Mouse (Mus musculus) erythroblast, embryonic 14.5 days (primary cell): ENCODE measurements around the gene Slc24a4. TPM values are rescaled to one million over a fixed set of nuclear protein-coding genes. Genes with fewer than 3 reads are reported as not detected.

Experiments used
- H3K27me3 ChIP-seq: 2 replicates; pipeline ENCODE4 v1.6.1; 2012; ENCODE audit warnings: inconsistent platforms; ENCODE audit not compliant: control insufficient read depth
- H3K36me3 ChIP-seq: 2 replicates; pipeline ENCODE4 v1.6.1; 2012; ENCODE audit warnings: mild to moderate bottlenecking, inconsistent platforms; ENCODE audit not compliant: control insufficient read depth
- H3K4me1 ChIP-seq: 2 replicates; pipeline ENCODE4 v1.6.1; 2012; ENCODE audit warnings: inconsistent platforms; ENCODE audit not compliant: control insufficient read depth
- H3K4me3 ChIP-seq: replicated peaks from 2 replicates; pipeline ENCODE3; 2012; ENCODE audit warnings: moderate library complexity, mild to moderate bottlenecking, inconsistent platforms
- H3K9me3 ChIP-seq: 2 replicates; pipeline ENCODE4 v1.6.1; 2012; ENCODE audit warnings: low read length, inconsistent platforms, mixed read lengths; ENCODE audit not compliant: control insufficient read depth
- GATA1 ChIP-seq: IDR thresholded peaks from 2 replicates; pipeline ENCODE4 v1.6.1; 2012; ENCODE audit warnings: low read length, inconsistent platforms, mixed read lengths
- TAL1 ChIP-seq: IDR thresholded peaks from 3 replicates; pipeline ENCODE4 v1.6.1; 2012; ENCODE audit warnings: low read length, inconsistent platforms, mixed read lengths
- polyA plus RNA-seq: library from polyadenylated mRNA; stranded (reverse); fragments of >175 nt; gene quantifications from 2 replicates; pipeline ENCODE4 v1.2.3, GENCODE M21; 2012

Slc24a4 gene
- polyA plus RNA-seq, 1 experiment: not detected

DNA sequence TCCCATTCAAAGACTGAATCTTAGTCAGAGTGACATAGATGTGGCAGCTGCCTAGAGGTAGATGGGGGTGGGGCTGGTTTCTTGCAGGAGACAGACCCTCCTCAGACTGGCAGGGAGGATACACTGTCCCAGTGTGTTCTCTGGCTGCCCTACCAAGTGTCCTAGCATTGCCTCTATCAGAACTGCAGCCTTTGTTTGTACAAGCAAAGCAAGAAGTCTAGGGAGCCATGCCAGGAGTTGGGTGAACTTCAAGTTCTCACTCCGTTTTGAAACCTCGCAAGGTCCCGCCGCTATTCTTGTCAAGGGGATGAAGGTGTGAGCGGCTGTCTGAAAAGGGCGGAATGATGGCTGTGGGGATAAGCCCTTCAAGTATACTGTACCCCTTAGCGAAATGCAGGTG is 22.7 kb downstream of the Slc24a4 start:
- no peak for TF ChIP-seq GATA1
- no peak for TF ChIP-seq TAL1
- no peaks in the 10 kb centered on the region for H3K27me3 ChIP-seq
- no peaks in the 10 kb centered on the region for H3K4me1 ChIP-seq
- H3K9me3 ChIP-seq: no peaks in the 10 kb centered on the region
- H3K4me3 ChIP-seq: no peak overlapping the region
- no peaks in the 10 kb centered on the region for H3K36me3 ChIP-seq

- Histone ChIP-seq H3K4me3 (no peak overlapping the region), H3K36me3 (no peaks in the 10 kb centered on the region), H3K4me1 (no peaks in the 10 kb centered on the region), H3K27me3 (no peaks in the 10 kb centered on the region), H3K9me3 (no peaks in the 10 kb centered on the region)
- TF ChIP-seq TAL1 (no peak), GATA1 (no peak)
Observed at GRCm38 (mm10) chr12:102153796-102154195, 25.3 kb downstream of the Slc24a4 start.

DNA sequence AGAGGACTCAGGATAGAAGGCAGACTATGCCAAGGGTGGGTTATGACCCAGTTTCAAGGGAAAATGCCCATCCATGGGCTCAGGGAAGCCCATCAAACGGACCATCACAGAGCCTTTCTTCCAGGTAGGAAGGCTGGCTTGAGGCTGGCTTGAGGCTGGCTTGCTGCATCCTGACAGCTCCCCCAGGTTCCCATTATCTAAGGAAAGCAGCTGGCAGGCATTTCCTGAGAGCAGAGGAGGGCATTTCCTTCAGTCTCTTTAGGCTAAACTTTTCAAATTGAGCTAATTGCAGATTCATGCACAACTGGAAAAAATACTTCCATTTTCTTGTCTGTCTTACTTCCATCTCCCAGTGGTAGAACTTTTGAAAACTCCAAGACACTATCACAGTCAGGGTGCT is 26.3 kb downstream of the Slc24a4 start:
- H3K36me3 ChIP-seq: no peaks in the 10 kb centered on the region
- H3K4me3 ChIP-seq: no peak overlapping the region
- TF ChIP-seq GATA1 (no peak), TAL1 (no peak)
- no peaks in the 10 kb centered on the region for H3K9me3 ChIP-seq
- no peaks in the 10 kb centered on the region for H3K27me3 ChIP-seq
- no peaks in the 10 kb centered on the region for H3K4me1 ChIP-seq

GRCm38 (mm10) chr12:102164632-102165031 is 36.1 kb downstream of the Slc24a4 start:
- H3K27me3 ChIP-seq: no peaks in the 10 kb centered on the region
- no peaks in the 10 kb centered on the region for H3K4me1 ChIP-seq
- no peak overlapping the region for H3K4me3 ChIP-seq
- no peaks in the 10 kb centered on the region for H3K36me3 ChIP-seq
- TF ChIP-seq TAL1 (no peak), GATA1 (no peak)
- no peaks in the 10 kb centered on the region for H3K9me3 ChIP-seq

GRCm38 (mm10) chr12:102166691-102167261 is 38.2 kb downstream of the Slc24a4 start:
- H3K4me3 ChIP-seq: no peak overlapping the region
- no peaks in the 10 kb centered on the region for H3K9me3 ChIP-seq
- no peaks in the 10 kb centered on the region for H3K36me3 ChIP-seq
- no peaks in the 10 kb centered on the region for H3K4me1 ChIP-seq
- no peaks in the 10 kb centered on the region for H3K27me3 ChIP-seq
- TF ChIP-seq TAL1 (no peak), GATA1 (no peak)

DNA sequence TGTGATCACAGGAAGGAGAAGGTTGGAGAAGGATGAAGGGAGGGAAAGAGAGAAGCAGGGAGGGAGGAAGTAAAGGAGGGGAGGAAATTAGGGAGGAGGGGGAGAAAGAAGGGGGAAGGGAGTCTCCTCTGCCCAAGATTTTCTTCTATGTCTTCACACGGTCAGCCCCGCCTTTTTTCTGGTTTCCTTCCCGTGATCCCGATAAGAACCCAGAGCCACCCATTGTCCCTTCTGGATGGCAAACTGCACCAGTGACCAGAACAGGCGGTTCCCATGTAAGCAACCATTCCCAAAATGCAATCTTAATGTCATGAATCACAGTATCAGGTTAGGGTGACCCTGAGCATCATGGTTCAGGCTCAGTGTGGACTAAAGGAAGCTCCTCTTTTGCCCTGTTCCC is 38.8 kb downstream of the Slc24a4 start:
- TF ChIP-seq GATA1 (no peak), TAL1 (no peak)
- no peaks in the 10 kb centered on the region for H3K9me3 ChIP-seq
- no peaks in the 10 kb centered on the region for H3K36me3 ChIP-seq
- no peaks in the 10 kb centered on the region for H3K4me1 ChIP-seq
- no peak overlapping the region for H3K4me3 ChIP-seq
- no peaks in the 10 kb centered on the region for H3K27me3 ChIP-seq

DNA sequence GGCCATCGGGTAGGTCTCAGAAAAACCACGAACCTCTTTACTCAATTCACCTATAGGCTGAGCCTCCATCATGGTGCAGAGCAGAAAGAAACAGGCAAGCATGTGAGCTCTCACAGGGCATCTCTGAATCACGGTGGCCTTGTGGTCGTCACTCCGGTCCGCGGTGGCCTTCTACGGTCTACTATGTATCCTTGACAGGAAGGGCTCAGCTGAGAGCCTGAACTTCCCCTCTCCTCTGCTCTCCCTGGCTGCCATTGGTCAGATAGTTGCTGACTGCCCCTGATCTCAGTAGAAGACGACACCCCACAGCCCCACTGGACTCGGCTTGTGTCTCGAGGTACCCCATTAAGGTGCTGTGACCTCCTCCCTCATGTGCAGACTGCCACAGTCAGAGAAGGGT is 44.2 kb downstream of the Slc24a4 start:
- H3K27me3 ChIP-seq: no peaks in the 10 kb centered on the region
- H3K9me3 ChIP-seq: no peaks in the 10 kb centered on the region
- no peak overlapping the region for H3K4me3 ChIP-seq
- no peaks in the 10 kb centered on the region for H3K36me3 ChIP-seq
- no peaks in the 10 kb centered on the region for H3K4me1 ChIP-seq
- TF ChIP-seq GATA1 (no peak), TAL1 (no peak)

DNA sequence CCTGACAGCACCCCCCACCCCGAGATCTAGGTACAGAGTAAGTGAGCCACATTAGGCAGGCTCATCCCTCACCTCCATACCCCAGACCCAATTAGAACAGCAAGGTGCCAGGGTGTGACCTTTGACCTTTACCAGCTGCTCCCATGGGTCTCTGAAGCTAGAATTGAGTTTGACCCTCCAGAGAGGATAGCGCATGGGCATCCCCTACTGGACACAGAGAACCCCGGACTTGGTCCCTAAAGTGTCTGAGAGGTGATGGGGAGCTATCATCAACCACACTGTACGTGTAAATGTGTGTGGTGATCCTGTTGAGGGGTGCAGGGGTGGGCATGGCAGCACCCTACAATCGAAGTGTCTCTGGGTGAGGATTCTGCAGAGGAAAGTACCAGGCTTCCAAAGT is 44.8 kb downstream of the Slc24a4 start:
- Histone ChIP-seq H3K36me3 (no peaks in the 10 kb centered on the region), H3K4me1 (no peaks in the 10 kb centered on the region), H3K9me3 (no peaks in the 10 kb centered on the region), H3K27me3 (no peaks in the 10 kb centered on the region), H3K4me3 (no peak overlapping the region)
- TF ChIP-seq GATA1 (no peak), TAL1 (no peak)

GRCm38 (mm10) chr12:102180371-102181074 is 52.0 kb downstream of the Slc24a4 start:
- Histone ChIP-seq H3K36me3 (no peaks in the 10 kb centered on the region), H3K27me3 (no peaks in the 10 kb centered on the region), H3K4me1 (no peaks in the 10 kb centered on the region), H3K9me3 (no peaks in the 10 kb centered on the region), H3K4me3 (no peak overlapping the region)
- TF ChIP-seq TAL1 (no peak), GATA1 (no peak)

- Histone ChIP-seq H3K4me1 (no peaks in the 10 kb centered on the region), H3K27me3 (no peaks in the 10 kb centered on the region), H3K4me3 (no peak overlapping the region), H3K9me3 (no peaks in the 10 kb centered on the region), H3K36me3 (no peaks in the 10 kb centered on the region)
- TF ChIP-seq TAL1: no peak
- TF ChIP-seq GATA1: no peak
Observed at GRCm38 (mm10) chr12:102181799-102182357, 53.3 kb downstream of the Slc24a4 start.
